Mouse (Mus musculus) intestine, embryonic 16.5 days (tissue): ENCODE measurements at regions not wholly inside any gene's neighbourhood (a gene's known extent, or its start where the extent isn't known, plus 50 kb on each side); places are given as distances from the start of the nearest gene placed in this dataset.

ENCODE experiments used
- ATAC-seq: fragments of 200-750 bp; cut with Nextera tagmentation; 2 replicates; pipeline ENCODE4 v1.8.0; 2017; ENCODE audit warnings: moderate TSS enrichment, moderate library complexity
- H3K27ac ChIP-seq: fragments of 300-500 bp; sonication (generic); 2 replicates; pipeline ENCODE4 v1.5.1; 2014; ENCODE audit warnings: mild to moderate bottlenecking, low read length
- H3K27me3 ChIP-seq: fragments of 300-500 bp; sonication (generic); replicated peaks from 2 replicates; pipeline ENCODE4 v1.6.1; 2014; ENCODE audit warnings: low read length, control low read depth, mixed read lengths; ENCODE audit not compliant: control insufficient read depth, insufficient read depth
- H3K36me3 ChIP-seq: fragments of 300-500 bp; sonication (generic); 2 replicates; pipeline ENCODE4 v1.6.1; 2014; ENCODE audit warnings: low read length, control low read depth; ENCODE audit not compliant: control insufficient read depth, insufficient read depth
- H3K4me1 ChIP-seq: fragments of 300-500 bp; sonication (generic); 2 replicates; pipeline ENCODE4 v1.6.1; 2014; ENCODE audit warnings: low read length, control low read depth, mixed read lengths; ENCODE audit not compliant: control insufficient read depth, insufficient read depth
- H3K4me2 ChIP-seq: fragments of 300-500 bp; sonication (generic); 2 replicates; pipeline ENCODE4 v1.6.1; 2014; ENCODE audit warnings: low read depth, low read length, control low read depth
- H3K4me3 ChIP-seq: fragments of 300-500 bp; sonication (generic); 2 replicates; pipeline ENCODE4 v1.5.1; 2014; ENCODE audit warnings: mild to moderate bottlenecking, low read length
- H3K9ac ChIP-seq: fragments of 300-500 bp; sonication (generic); 2 replicates; pipeline ENCODE4 v1.6.1; 2014; ENCODE audit warnings: low read depth, low read length
- H3K9me3 ChIP-seq: fragments of 300-500 bp; sonication (generic); 2 replicates; pipeline ENCODE4 v1.6.1; 2016; ENCODE audit warnings: low read length, control low read depth; ENCODE audit not compliant: control insufficient read depth
- WGBS: fragments of 180-500 bp; shearing (Covaris S2); extraction: QIAGEN DNeasy Blood & Tissue Kit; methylation state at CpG from one replicate; pipeline ENCODE4 v1.1.7; 2014; 5-methylcytosine and 5-hydroxymethylcytosine counted together

GRCm38 (mm10) chr4:83166867-83167814 is 115.0 kb upstream of the Frem1 start:
- Histone ChIP-seq H3K36me3 (no peaks in the 10 kb centered on the region), H3K4me2 (no peak overlapping the region), H3K9ac (no peak overlapping the region), H3K4me1 (peaks cover 3% of the 10 kb centered on the region; the same call in 1 of the 2 replicates), H3K9me3 (no peaks in the 10 kb centered on the region), H3K27ac (peak overlapping the region; percentile 59; the same call in 1 of the 2 replicates), H3K27me3 (no peaks in the 10 kb centered on the region), H3K4me3 (no peak overlapping the region)
- WGBS: 47% methylated on average over 12 of the region's 12 CpGs
- 0 out of 2 replicates have a peak, but pooled peaks have one; percentile 36 for ATAC-seq

DNA sequence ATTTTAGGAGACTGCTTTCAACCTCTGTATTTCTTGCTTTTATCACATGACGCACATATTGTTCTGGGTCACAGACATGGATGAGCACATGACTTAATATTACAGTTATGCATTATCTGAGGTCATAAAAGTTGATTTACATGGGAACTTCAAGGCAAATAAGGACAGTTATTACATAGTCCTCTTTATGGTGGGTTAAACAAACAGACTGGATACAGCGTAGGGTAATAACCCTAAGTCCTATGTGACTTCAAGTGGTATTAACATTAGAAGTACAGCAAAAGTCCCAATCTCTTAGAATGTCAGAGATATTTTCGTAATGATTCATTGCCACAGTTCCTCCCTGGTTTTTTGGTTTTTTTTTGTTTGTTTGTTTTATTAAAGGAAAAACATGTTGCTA is 94.6 kb upstream of the Frem1 start:
- Histone ChIP-seq H3K9ac (no peak overlapping the region), H3K36me3 (no peaks in the 10 kb centered on the region), H3K27me3 (no peaks in the 10 kb centered on the region), H3K9me3 (no peaks in the 10 kb centered on the region), H3K4me2 (no peak overlapping the region), H3K4me3 (no peak overlapping the region), H3K27ac (no peak overlapping the region), H3K4me1 (peaks cover 7% of the 10 kb centered on the region)
- 68% methylated on average over 3 of the region's 3 CpGs for WGBS
- ATAC-seq: peak; percentile 50; the same call in 1 of the 2 replicates

DNA sequence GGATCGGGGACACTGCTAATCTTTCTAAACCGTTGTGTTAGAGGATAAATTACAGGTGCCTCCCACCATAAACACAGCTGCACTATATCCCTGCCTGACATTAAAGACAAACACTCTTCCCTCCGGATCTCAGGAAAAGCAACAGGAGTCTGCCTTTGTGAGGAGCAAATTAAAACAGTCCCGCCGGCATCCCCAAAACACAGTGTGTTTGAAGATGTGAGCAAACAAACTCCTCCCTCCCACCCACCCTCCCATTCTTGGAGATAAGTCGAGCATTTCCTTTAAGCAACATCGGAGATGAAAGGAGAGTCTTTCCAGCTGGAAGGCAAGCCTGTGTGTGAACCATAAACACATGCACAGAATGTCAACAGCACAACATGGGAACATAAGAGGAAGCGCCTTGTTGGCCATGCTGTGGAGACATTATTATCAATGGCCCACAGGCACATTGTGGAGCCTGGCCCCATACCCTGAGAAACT is 93.6 kb upstream of the Frem1 start:
- Histone ChIP-seq H3K4me2 (no peak overlapping the region; the same call in 1 of the 2 replicates), H3K4me3 (no peak overlapping the region), H3K4me1 (peaks cover 7% of the 10 kb centered on the region), H3K27ac (peak overlapping the region; percentile 63), H3K27me3 (no peaks in the 10 kb centered on the region), H3K9ac (no peak overlapping the region), H3K36me3 (no peaks in the 10 kb centered on the region), H3K9me3 (no peaks in the 10 kb centered on the region)
- peak; percentile 53 for ATAC-seq
- WGBS: 8% methylated on average over 8 of the region's 8 CpGs

- ATAC-seq: no peak
- no peak overlapping the region for H3K4me2 ChIP-seq
- peaks cover 7% of the 10 kb centered on the region for H3K4me1 ChIP-seq
- no peaks in the 10 kb centered on the region for H3K27me3 ChIP-seq
- WGBS: 47% methylated on average over 11 of the region's 11 CpGs
- no peak overlapping the region; the same call in 1 of the 2 replicates for H3K27ac ChIP-seq
- H3K9ac ChIP-seq: no peak overlapping the region
- H3K36me3 ChIP-seq: no peaks in the 10 kb centered on the region
- H3K4me3 ChIP-seq: no peak overlapping the region
- no peaks in the 10 kb centered on the region for H3K9me3 ChIP-seq
Observed at GRCm38 (mm10) chr4:83144781-83145517, 92.8 kb upstream of the Frem1 start.

GRCm38 (mm10) chr4:83141736-83142135 is 89.6 kb upstream of the Frem1 start:
- no peak overlapping the region for H3K4me2 ChIP-seq
- no peak overlapping the region for H3K9ac ChIP-seq
- H3K27me3 ChIP-seq: no peaks in the 10 kb centered on the region
- no peak overlapping the region for H3K4me3 ChIP-seq
- ATAC-seq: no peak
- H3K36me3 ChIP-seq: no peaks in the 10 kb centered on the region
- H3K4me1 ChIP-seq: peaks cover 7% of the 10 kb centered on the region
- no peaks in the 10 kb centered on the region for H3K9me3 ChIP-seq
- no peak overlapping the region for H3K27ac ChIP-seq
- 66% methylated on average over 5 of the region's 5 CpGs for WGBS

DNA sequence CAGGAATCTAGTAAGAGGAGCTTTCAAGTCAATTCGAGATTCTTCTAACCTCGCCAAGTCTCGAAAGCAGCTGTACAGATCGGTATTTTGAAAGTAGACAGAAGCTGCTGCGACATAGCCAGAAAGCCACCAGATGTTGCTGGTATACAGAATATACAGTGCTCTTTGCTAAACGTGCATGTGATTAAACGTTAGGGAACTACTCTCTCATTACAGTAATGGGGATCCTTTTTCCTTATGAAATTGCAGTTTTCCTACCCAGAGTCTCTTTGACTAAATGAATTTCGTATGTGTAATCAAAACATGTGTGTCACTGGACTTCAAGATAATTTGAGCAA is 70.5 kb upstream of the Frem1 start:
- Histone ChIP-seq H3K4me2 (no peak overlapping the region), H3K9me3 (no peaks in the 10 kb centered on the region), H3K27me3 (no peaks in the 10 kb centered on the region), H3K4me3 (no peak overlapping the region), H3K4me1 (no peaks in the 10 kb centered on the region), H3K27ac (no peak overlapping the region), H3K36me3 (no peaks in the 10 kb centered on the region), H3K9ac (no peak overlapping the region)
- ATAC-seq: no peak
- 54% methylated on average over 8 of the region's 8 CpGs for WGBS

DNA sequence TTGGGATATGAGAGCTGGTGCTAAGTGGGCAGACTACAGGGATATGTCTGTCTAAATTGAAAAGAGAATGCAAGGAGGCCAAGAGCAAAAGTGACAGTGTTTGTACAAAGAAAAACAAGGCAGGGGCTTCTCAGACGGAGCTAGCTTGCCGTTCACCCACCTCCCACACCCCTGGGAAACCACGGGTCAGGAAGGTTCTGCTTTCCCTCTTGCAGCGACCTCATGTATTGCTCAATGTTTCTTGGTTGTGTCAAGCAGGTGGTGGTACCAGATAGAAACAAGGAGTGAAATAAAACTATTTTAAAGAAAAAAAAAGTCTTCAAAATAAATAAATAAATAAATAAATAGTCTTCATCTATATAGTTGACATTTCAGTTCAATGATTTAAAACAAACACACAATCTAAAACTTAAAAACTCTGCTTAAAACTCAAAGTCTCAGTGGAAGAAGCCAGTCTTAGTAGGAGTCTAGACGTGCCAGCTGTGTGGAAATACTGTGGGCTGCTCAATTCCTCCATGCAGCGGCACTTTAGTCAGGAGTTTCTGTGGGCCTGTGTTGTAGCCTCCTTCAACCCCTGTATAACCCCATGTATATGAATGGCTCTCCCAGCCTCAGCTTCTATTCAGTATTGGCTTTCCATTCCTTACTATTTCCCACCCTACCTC is 70.0 kb upstream of the Frem1 start:
- 72% methylated on average over 6 of the region's 6 CpGs for WGBS
- Histone ChIP-seq H3K4me3 (no peak overlapping the region), H3K4me2 (no peak overlapping the region), H3K4me1 (no peaks in the 10 kb centered on the region), H3K36me3 (no peaks in the 10 kb centered on the region), H3K27ac (no peak overlapping the region), H3K9me3 (no peaks in the 10 kb centered on the region), H3K27me3 (no peaks in the 10 kb centered on the region), H3K9ac (no peak overlapping the region)
- ATAC-seq: no peak

DNA sequence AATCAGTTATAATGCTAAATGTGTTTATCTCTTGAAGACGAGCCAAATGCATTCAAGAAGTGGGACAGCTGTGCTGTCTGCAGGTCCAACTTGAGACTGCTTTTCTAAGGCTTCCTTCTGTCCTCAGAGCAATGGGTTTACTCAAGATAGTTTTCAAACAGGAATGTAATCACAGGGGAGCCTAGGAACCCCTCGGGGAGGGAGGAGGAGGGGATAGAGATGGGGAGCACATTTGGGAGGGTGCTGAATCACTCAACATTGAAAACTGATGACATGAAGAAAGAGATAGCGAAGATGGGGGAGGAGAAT is 56.5 kb upstream of the Frem1 start:
- WGBS: 65% methylated on average over 3 of the region's 3 CpGs
- no peaks in the 10 kb centered on the region for H3K9me3 ChIP-seq
- no peak overlapping the region for H3K4me2 ChIP-seq
- no peak overlapping the region for H3K9ac ChIP-seq
- H3K27me3 ChIP-seq: no peaks in the 10 kb centered on the region
- no peak overlapping the region for H3K4me3 ChIP-seq
- no peaks in the 10 kb centered on the region for H3K4me1 ChIP-seq
- H3K27ac ChIP-seq: no peak overlapping the region
- H3K36me3 ChIP-seq: no peaks in the 10 kb centered on the region
- no peak for ATAC-seq

- ATAC-seq: no peak
- no peak overlapping the region for H3K9ac ChIP-seq
- H3K4me1 ChIP-seq: no peaks in the 10 kb centered on the region
- 72% methylated on average over 11 of the region's 11 CpGs for WGBS
- H3K4me2 ChIP-seq: no peak overlapping the region
- H3K4me3 ChIP-seq: no peak overlapping the region
- no peaks in the 10 kb centered on the region for H3K27me3 ChIP-seq
- no peaks in the 10 kb centered on the region for H3K9me3 ChIP-seq
- no peaks in the 10 kb centered on the region for H3K36me3 ChIP-seq
- H3K27ac ChIP-seq: peak overlapping the region; percentile 11; the same call in 1 of the 2 replicates
Observed at GRCm38 (mm10) chr4:83107958-83108658, 56.0 kb upstream of the Frem1 start.
